Mouse (Mus musculus) embryonic fibroblast, embryonic 13.5 days (primary cell): ENCODE data around the gene Mtmr3.

Experiments used
- CTCF ChIP-seq: IDR thresholded peaks from 2 replicates; pipeline ENCODE4 v1.5.1; 2011; ENCODE audit warnings: mild to moderate bottlenecking, control low read depth, low read length, moderate library complexity, borderline replicate concordance; ENCODE audit not compliant: insufficient read depth
- POLR2A ChIP-seq: IDR thresholded peaks from 2 replicates; pipeline ENCODE4 v1.6.1; 2011; ENCODE audit warnings: low read depth, mild to moderate bottlenecking, control low read depth, low read length, moderate library complexity

DNA sequence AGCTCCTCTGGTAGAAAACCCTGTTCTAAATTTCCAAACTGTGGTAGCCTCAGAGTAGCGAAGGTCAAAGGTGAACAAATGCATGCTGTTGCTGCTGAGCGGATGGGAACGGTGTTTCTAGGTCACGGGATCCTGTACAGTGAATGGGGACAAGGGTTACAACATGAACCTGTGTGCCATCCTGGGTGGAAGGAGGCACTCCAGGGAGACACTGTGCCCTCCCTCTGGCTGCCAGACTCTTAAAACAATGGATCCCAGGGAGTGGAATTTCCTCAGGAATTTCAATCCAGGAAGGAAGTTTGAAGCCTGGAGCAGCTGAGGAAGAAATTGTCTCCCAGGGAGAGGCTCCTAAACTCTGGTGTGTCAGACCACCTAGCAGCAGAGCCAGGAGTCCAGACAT lies 128.5 kb downstream of the Mtmr3 start:
- TF ChIP-seq POLR2A (no peak), CTCF (no peak)
